Mouse (Mus musculus): ENCODE measurements around the gene Gm10340.
"Not testable (repeated sequence)": the region's sequence is repeated elsewhere in the genome, so short reads cannot be mapped to it uniquely, and the experiment has no call there.

Gene Gm10340

DNA sequence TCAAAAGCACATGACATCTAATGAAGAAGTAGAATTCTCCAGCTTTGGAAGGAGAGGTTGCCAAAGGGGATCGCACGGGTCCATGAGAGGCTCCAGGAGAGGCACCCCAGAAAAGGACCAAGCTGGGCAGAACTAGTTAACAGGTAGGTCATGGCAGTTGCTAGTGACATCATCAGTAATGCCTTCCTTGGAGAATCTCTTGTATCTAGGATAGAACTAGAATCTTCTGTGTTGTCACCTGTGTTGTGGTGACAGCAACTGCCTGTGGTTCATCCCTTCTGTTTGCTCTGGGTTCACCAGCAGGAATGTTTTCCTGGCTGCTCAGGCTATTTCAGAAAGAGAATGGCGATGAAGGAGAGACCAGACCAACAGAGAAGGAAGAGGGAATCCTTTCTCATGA, at the start of gene Gm10340:
Gene Gm10340, plus strand, starts transcription at position 301 of the 400 bp plus-strand sequence.
- not testable (repeated sequence) for DNase-seq

DNA sequence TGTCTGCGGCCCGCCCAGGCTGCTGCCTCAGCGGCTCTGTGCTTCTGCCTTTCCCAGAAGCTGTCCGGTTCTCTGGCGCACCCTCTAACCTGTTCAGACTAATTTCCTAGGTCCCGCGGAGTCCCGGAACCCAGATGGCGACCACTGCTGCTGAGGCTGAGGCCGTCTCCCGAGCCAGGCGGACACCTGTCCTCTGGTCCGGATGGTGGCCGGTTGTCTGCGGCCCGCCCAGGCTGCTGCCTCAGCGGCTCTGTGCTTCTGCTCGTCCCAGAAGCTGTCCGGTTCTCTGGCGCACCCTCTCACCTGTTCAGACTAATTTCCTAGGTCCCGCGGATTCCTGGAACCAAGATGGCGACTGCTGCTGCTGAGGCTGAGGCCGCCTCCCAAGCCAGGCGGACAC, 17.7 kb upstream of the Gm10340 start:
- DNase-seq, result peak; percentile 0

DNA sequence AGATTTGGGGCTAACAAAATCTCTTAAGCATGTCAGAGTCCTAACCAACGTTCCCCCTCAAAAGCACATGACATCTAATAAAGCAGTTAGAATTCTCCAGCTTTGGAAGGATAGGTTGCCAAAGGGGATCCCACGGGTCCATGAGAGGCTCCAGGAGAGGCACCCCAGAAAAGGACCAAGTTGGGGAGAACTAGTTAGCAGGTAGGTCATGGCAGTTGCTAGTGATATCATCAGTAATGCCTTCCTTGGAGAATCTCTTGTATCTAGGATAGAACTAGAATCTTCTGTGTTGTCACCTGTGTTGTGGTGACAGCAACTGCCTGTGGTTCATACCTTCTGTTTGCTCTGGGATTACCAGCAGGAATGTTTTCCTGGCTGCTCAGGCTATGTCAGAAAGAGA, 54.2 kb downstream of the Gm10340 start, which contains the start of gene Gm5795:
Gene Gm5795, plus strand, starts transcription at position 301 of the 400 bp plus-strand sequence.
- DNase-seq, result not testable (repeated sequence)
